Mouse (Mus musculus): ENCODE data around the gene Spaca7.

DNA sequence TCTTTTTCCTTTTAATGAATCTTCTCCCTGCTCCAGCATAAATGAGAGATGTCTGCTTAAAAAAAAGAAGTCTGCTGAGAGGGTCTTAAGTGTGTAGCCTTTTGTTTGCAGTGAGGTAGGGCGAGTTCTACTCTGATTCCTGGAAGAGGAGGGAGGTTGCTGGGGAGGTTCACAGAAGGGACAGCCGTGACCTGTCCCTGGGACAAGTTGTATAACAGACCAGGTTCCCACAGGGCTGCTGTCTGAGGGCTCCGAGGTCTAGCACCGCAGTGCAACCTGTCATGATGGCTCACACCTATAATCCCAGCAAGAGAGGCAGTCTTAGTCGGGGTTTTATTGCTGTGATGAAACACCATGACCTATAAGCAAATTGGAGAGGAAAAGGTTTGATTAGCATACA is 24.1 kb upstream of the Spaca7 start:
- TF ChIP-seq POLR2A (IDR thresholded peaks at IDR 0.05; ENCODE audit: insufficient read depth, low read depth, low read length) (no peak), CTCF (IDR thresholded peaks at IDR 0.05; ENCODE audit: insufficient read depth, low read depth, low read length) (no peak)

Measured in olfactory bulb, adult 2 months (tissue).